Mouse (Mus musculus) hindbrain, embryonic 12.5 days (tissue): ENCODE data around the gene Atp10a. TPM values are rescaled to one million over a fixed set of nuclear protein-coding genes. Genes with fewer than 3 reads are reported as not detected.

Source experiments
- ATAC-seq: fragments of 200-750 bp; cut with Nextera tagmentation; 2 replicates; pipeline ENCODE4 v1.8.0; 2017; ENCODE audit warnings: moderate TSS enrichment; ENCODE audit not compliant: low FRiP score
- H3K27ac ChIP-seq: fragments of 300-500 bp; sonication (generic); 2 replicates; pipeline ENCODE4 v1.5.1; 2016; ENCODE audit warnings: mild to moderate bottlenecking
- H3K27me3 ChIP-seq: fragments of 300-500 bp; sonication (generic); 2 replicates; pipeline ENCODE4 v1.6.1; 2016; ENCODE audit warnings: mild to moderate bottlenecking
- H3K36me3 ChIP-seq: fragments of 300-500 bp; sonication (generic); 2 replicates; pipeline ENCODE4 v1.6.1; 2016; ENCODE audit warnings: mild to moderate bottlenecking
- H3K4me1 ChIP-seq: fragments of 300-500 bp; sonication (generic); 2 replicates; pipeline ENCODE4 v1.6.1; 2016
- H3K4me2 ChIP-seq: fragments of 300-500 bp; sonication (generic); replicated peaks from 2 replicates; pipeline ENCODE4 v1.6.1; 2016; ENCODE audit warnings: mild to moderate bottlenecking
- H3K4me3 ChIP-seq: fragments of 300-500 bp; sonication (generic); 2 replicates; pipeline ENCODE4 v1.5.1; 2016; ENCODE audit warnings: mild to moderate bottlenecking
- H3K9ac ChIP-seq: fragments of 300-500 bp; sonication (generic); 2 replicates; pipeline ENCODE4 v1.6.1; 2016; ENCODE audit warnings: mild to moderate bottlenecking, moderate library complexity
- H3K9me3 ChIP-seq: fragments of 300-500 bp; sonication (generic); replicated peaks from 2 replicates; pipeline ENCODE4 v1.6.1; 2016; ENCODE audit warnings: mild to moderate bottlenecking
- WGBS: fragments of 180-500 bp; shearing (Covaris S2); methylation state at CpG from one replicate; pipeline ENCODE4 v1.1.7; 2016; 5-methylcytosine and 5-hydroxymethylcytosine counted together
- polyA plus RNA-seq: library from polyadenylated mRNA; unstranded; fragments of >200 nt; fragmentation: Nextera tagmentation; extraction: Ambion mirVana; gene quantifications from 2 replicates; pipeline ENCODE4 v1.2.1, GENCODE M21; 2016

Atp10a gene
- polyA plus RNA-seq, 1 experiment from 2014 or later = 2.3 TPM

GRCm38 (mm10) chr7:58749904-58750612 lies 94.1 kb downstream of the Atp10a start:
- Histone ChIP-seq H3K9me3 (no peaks in the 10 kb centered on the region), H3K4me3 (no peak overlapping the region), H3K27me3 (no peaks in the 10 kb centered on the region), H3K36me3 (no peaks in the 10 kb centered on the region), H3K4me1 (no peaks in the 10 kb centered on the region), H3K9ac (no peak overlapping the region), H3K4me2 (no peak overlapping the region), H3K27ac (no peak overlapping the region)
- ATAC-seq = no peak
- 86% methylated on average over 6 of the region's 6 CpGs for WGBS

- no peak overlapping the region for H3K4me2 ChIP-seq
- H3K9ac ChIP-seq = no peak overlapping the region
- 79% methylated on average over 5 of the region's 5 CpGs for WGBS
- no peaks in the 10 kb centered on the region for H3K27me3 ChIP-seq
- H3K27ac ChIP-seq = no peak overlapping the region
- H3K36me3 ChIP-seq = no peaks in the 10 kb centered on the region
- H3K4me3 ChIP-seq = no peak overlapping the region
- no peaks in the 10 kb centered on the region for H3K9me3 ChIP-seq
- no peak for ATAC-seq
- no peaks in the 10 kb centered on the region for H3K4me1 ChIP-seq
Measured at GRCm38 (mm10) chr7:58752041-58752440, 96.1 kb downstream of the Atp10a start.

GRCm38 (mm10) chr7:58754076-58754475 lies 98.1 kb downstream of the Atp10a start:
- Histone ChIP-seq H3K9me3 (no peaks in the 10 kb centered on the region), H3K27ac (no peak overlapping the region), H3K36me3 (no peaks in the 10 kb centered on the region), H3K27me3 (no peaks in the 10 kb centered on the region), H3K9ac (no peak overlapping the region), H3K4me2 (no peak overlapping the region), H3K4me1 (no peaks in the 10 kb centered on the region), H3K4me3 (no peak overlapping the region)
- WGBS = 76% methylated on average over 1 of the region's 1 CpGs
- ATAC-seq = no peak

- Histone ChIP-seq H3K36me3 (no peaks in the 10 kb centered on the region), H3K9ac (no peak overlapping the region), H3K4me2 (no peak overlapping the region), H3K9me3 (no peaks in the 10 kb centered on the region), H3K27me3 (no peaks in the 10 kb centered on the region), H3K27ac (no peak overlapping the region), H3K4me1 (no peaks in the 10 kb centered on the region), H3K4me3 (no peak overlapping the region)
- no peak for ATAC-seq
- 78% methylated on average over 4 of the region's 4 CpGs for WGBS
Measured at GRCm38 (mm10) chr7:58754536-58754935, 98.6 kb downstream of the Atp10a start.

- no peaks in the 10 kb centered on the region for H3K9me3 ChIP-seq
- no peak overlapping the region for H3K27ac ChIP-seq
- H3K9ac ChIP-seq = no peak overlapping the region
- no peak for ATAC-seq
- H3K36me3 ChIP-seq = no peaks in the 10 kb centered on the region
- no peak overlapping the region for H3K4me3 ChIP-seq
- H3K4me2 ChIP-seq = no peak overlapping the region
- no peaks in the 10 kb centered on the region for H3K27me3 ChIP-seq
- H3K4me1 ChIP-seq = no peaks in the 10 kb centered on the region
Measured at GRCm38 (mm10) chr7:58755083-58755482, 99.1 kb downstream of the Atp10a start.

- WGBS = 90% methylated on average over 1 of the region's 1 CpGs
- H3K9me3 ChIP-seq = no peaks in the 10 kb centered on the region
- no peak overlapping the region for H3K9ac ChIP-seq
- H3K27me3 ChIP-seq = no peaks in the 10 kb centered on the region
- H3K27ac ChIP-seq = no peak overlapping the region
- H3K4me1 ChIP-seq = no peaks in the 10 kb centered on the region
- no peak for ATAC-seq
- H3K36me3 ChIP-seq = no peaks in the 10 kb centered on the region
- H3K4me2 ChIP-seq = no peak overlapping the region
- no peak overlapping the region for H3K4me3 ChIP-seq
Measured at GRCm38 (mm10) chr7:58755846-58756245, 99.9 kb downstream of the Atp10a start.

- Histone ChIP-seq H3K36me3 (no peaks in the 10 kb centered on the region), H3K27ac (no peak overlapping the region), H3K4me3 (no peak overlapping the region), H3K4me1 (no peaks in the 10 kb centered on the region), H3K4me2 (no peak overlapping the region), H3K9me3 (no peaks in the 10 kb centered on the region), H3K9ac (no peak overlapping the region), H3K27me3 (no peaks in the 10 kb centered on the region)
- ATAC-seq = no peak
- 89% methylated on average over 2 of the region's 2 CpGs for WGBS
Measured at GRCm38 (mm10) chr7:58757331-58757730, 101.4 kb downstream of the Atp10a start.

- Histone ChIP-seq H3K4me1 (no peaks in the 10 kb centered on the region), H3K9me3 (no peaks in the 10 kb centered on the region), H3K27ac (no peak overlapping the region), H3K36me3 (no peaks in the 10 kb centered on the region), H3K4me3 (no peak overlapping the region), H3K9ac (no peak overlapping the region), H3K4me2 (no peak overlapping the region), H3K27me3 (no peaks in the 10 kb centered on the region)
- 87% methylated on average over 3 of the region's 3 CpGs for WGBS
- ATAC-seq = no peak
Measured at GRCm38 (mm10) chr7:58758396-58758795, 102.4 kb downstream of the Atp10a start.

- Histone ChIP-seq H3K27ac (no peak overlapping the region), H3K4me2 (no peak overlapping the region), H3K9ac (no peak overlapping the region), H3K36me3 (no peaks in the 10 kb centered on the region), H3K4me1 (no peaks in the 10 kb centered on the region), H3K4me3 (no peak overlapping the region), H3K27me3 (no peaks in the 10 kb centered on the region), H3K9me3 (no peaks in the 10 kb centered on the region)
- ATAC-seq = no peak
- WGBS = 93% methylated on average over 4 of the region's 4 CpGs
Measured at GRCm38 (mm10) chr7:58759265-58759664, 103.3 kb downstream of the Atp10a start.

GRCm38 (mm10) chr7:58767257-58767656 lies 111.3 kb downstream of the Atp10a start:
- Histone ChIP-seq H3K27ac (no peak overlapping the region), H3K4me1 (no peaks in the 10 kb centered on the region), H3K27me3 (no peaks in the 10 kb centered on the region), H3K4me2 (no peak overlapping the region), H3K9me3 (no peaks in the 10 kb centered on the region), H3K9ac (no peak overlapping the region), H3K36me3 (no peaks in the 10 kb centered on the region), H3K4me3 (no peak overlapping the region)
- ATAC-seq = no peak
- WGBS = 76% methylated on average over 6 of the region's 6 CpGs

- WGBS = 79% methylated on average over 2 of the region's 2 CpGs
- Histone ChIP-seq H3K9me3 (no peaks in the 10 kb centered on the region), H3K4me3 (no peak overlapping the region), H3K27ac (no peak overlapping the region), H3K36me3 (no peaks in the 10 kb centered on the region), H3K4me2 (no peak overlapping the region), H3K27me3 (no peaks in the 10 kb centered on the region), H3K4me1 (no peaks in the 10 kb centered on the region), H3K9ac (no peak overlapping the region)
- ATAC-seq = no peak
Measured at GRCm38 (mm10) chr7:58768253-58768652, 112.3 kb downstream of the Atp10a start.

GRCm38 (mm10) chr7:58770254-58770653 lies 114.3 kb downstream of the Atp10a start:
- Histone ChIP-seq H3K27ac (no peak overlapping the region), H3K4me1 (no peaks in the 10 kb centered on the region), H3K9me3 (no peaks in the 10 kb centered on the region), H3K4me2 (no peak overlapping the region), H3K9ac (no peak overlapping the region), H3K27me3 (no peaks in the 10 kb centered on the region), H3K36me3 (no peaks in the 10 kb centered on the region), H3K4me3 (no peak overlapping the region)
- WGBS = 64% methylated on average over 3 of the region's 3 CpGs
- ATAC-seq = no peak

- H3K4me1 ChIP-seq = no peaks in the 10 kb centered on the region
- H3K27ac ChIP-seq = no peak overlapping the region
- H3K27me3 ChIP-seq = no peaks in the 10 kb centered on the region
- no peak overlapping the region for H3K4me2 ChIP-seq
- no peaks in the 10 kb centered on the region for H3K9me3 ChIP-seq
- ATAC-seq = no peak
- no peak overlapping the region for H3K4me3 ChIP-seq
- no peak overlapping the region for H3K9ac ChIP-seq
- H3K36me3 ChIP-seq = no peaks in the 10 kb centered on the region
- 85% methylated on average over 6 of the region's 6 CpGs for WGBS
Measured at GRCm38 (mm10) chr7:58772048-58772690, 116.2 kb downstream of the Atp10a start.
